Mouse (Mus musculus): ENCODE results near the gene Hk3.

Hk3 gene

GRCm38 (mm10) chr13:55021194-55021779 lies at the start of gene Hk3:
Gene Hk3 (minus strand): TSS chr13:55021385.
- no peak for DNase-seq (ENCODE audit: low spot score in 2 of 2)

GRCm38 (mm10) chr13:55069719-55070118 lies 48.5 kb upstream of the Hk3 start:
- no peak for DNase-seq (ENCODE audit: low spot score in 2 of 2)

GRCm38 (mm10) chr13:55063276-55063675 lies 42.1 kb upstream of the Hk3 start:
- no peak for DNase-seq (ENCODE audit: low spot score in 2 of 2)

DNA sequence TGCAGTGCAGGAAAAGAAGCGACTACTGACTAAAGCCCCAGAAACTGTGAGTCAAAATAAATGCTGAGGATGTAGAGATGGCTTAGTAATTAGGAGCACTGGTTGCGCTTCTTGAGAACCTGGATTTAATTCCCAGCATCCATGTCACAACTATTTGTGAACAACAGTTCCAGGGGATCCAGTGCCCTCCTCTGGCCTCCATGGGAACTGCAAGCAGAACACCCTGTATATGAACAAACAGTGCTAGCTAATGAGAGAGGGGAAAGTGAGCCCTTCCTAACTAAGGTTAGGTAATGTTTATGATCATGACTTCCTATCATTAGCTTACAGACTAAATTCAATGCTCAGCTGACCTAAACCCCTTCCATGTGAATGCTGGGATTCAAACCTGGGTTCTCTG lies 36.9 kb upstream of the Hk3 start:
- DNase-seq (ENCODE audit: low spot score in 2 of 2) = peak in 1 of 2 experiments; percentile 22

- DNase-seq (ENCODE audit: low spot score in 2 of 2) = no peak
Measured at GRCm38 (mm10) chr13:55047706-55048105, 26.5 kb upstream of the Hk3 start.

GRCm38 (mm10) chr13:55040016-55040415 lies 18.8 kb upstream of the Hk3 start:
- no peak for DNase-seq (ENCODE audit: low spot score in 2 of 2)

GRCm38 (mm10) chr13:55024215-55024614 lies 3.0 kb upstream of the Hk3 start:
- no peak for DNase-seq (ENCODE audit: low spot score in 2 of 2)

- no peak for DNase-seq (ENCODE audit: low spot score in 2 of 2)
Measured at GRCm38 (mm10) chr13:55022715-55023114, 1.5 kb upstream of the Hk3 start.

GRCm38 (mm10) chr13:55022256-55022655 lies 1.1 kb upstream of the Hk3 start:
- DNase-seq (ENCODE audit: low spot score in 2 of 2) = no peak

DNA sequence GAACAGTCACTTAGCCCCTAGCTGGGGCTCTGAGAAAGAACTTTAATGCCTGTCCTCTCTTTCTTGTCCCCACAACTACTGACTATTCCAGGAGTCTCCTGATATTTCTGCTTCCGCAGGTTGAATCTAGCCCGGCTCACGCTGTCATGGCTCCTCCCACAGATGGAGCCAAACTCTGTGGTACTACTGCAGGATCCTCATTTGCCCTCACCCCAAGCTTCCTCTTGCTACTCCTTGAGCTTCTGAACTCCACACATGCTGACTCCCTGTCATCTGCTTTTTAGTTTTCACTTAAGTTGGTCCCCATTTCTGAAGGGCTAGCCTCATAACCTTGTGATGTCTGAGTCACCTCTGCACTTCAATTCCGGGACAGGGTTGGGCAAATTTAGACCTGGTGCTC lies 1.1 kb downstream of the Hk3 start:
- DNase-seq (ENCODE audit: low spot score in 2 of 2) = no peak

DNA sequence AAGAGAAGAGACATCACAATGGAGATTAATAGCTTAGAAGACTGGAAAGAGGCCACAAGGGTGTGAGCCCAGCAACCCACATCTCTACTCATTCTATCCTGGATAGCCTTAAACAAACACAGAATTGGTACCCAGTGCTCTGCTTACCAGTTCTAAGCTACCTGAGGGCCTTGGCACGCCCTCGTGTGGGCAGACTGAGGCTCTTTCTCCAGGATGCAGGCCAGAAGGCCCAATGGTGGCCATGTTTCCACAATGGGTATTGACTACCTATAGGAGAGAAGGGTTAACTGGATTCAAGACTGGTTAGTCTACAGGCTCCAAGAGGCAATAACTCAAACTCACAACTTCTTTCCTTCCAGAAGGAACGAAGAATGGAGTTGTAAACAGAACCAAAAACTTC lies 2.0 kb downstream of the Hk3 start:
- DNase-seq (ENCODE audit: low spot score in 2 of 2) = no peak

- DNase-seq (ENCODE audit: low spot score in 2 of 2) = no peak
Measured at GRCm38 (mm10) chr13:55018700-55019099, 2.5 kb downstream of the Hk3 start.

DNA sequence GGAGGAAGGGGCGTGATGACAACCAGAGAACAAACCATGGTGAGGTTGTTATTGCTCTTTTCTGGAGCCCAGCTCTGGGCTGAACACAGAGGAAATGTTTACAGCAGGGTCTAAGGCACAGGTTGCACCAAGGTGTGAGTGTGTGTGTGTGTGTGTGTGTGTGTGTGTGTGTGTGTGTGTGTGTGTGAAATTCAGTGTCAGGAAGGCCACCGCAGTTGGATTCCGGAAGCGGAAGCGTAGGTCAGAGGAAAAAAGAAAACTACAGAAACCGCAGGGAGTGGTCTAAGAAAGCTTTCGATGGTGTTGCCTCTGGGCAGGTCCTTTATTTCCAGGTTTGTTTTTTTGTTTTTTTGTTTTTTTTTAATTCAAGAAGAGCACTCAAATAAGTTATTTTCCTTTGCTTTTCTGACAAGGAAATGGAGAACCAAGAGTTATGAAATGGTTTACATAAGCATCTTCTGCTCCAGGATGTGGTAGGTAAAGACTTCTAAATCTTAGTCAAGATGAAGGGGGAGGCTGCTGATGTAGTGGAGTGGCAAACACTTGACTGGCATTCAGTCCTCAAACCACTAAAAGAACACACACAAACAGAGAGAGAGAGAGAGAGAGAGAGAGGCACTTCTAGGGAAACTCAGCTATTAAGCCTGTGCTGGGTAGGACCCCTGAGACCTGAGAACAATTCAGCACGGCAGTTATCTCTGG lies 3.1 kb downstream of the Hk3 start:
- DNase-seq (ENCODE audit: low spot score in 2 of 2) = no peak

GRCm38 (mm10) chr13:55017154-55017897 lies 3.9 kb downstream of the Hk3 start:
- DNase-seq (ENCODE audit: low spot score in 2 of 2) = no peak

GRCm38 (mm10) chr13:55014451-55014850 lies 6.7 kb downstream of the Hk3 start:
- no peak for DNase-seq (ENCODE audit: low spot score in 2 of 2)

- DNase-seq (ENCODE audit: low spot score in 2 of 2) = no peak
Measured at GRCm38 (mm10) chr13:55013702-55014344, 7.4 kb downstream of the Hk3 start.

GRCm38 (mm10) chr13:55011981-55012478 lies 9.2 kb downstream of the Hk3 start:
- DNase-seq (ENCODE audit: low spot score in 2 of 2) = no peak

GRCm38 (mm10) chr13:55011103-55011502 lies 10.1 kb downstream of the Hk3 start:
- DNase-seq (ENCODE audit: low spot score in 2 of 2) = no peak

DNA sequence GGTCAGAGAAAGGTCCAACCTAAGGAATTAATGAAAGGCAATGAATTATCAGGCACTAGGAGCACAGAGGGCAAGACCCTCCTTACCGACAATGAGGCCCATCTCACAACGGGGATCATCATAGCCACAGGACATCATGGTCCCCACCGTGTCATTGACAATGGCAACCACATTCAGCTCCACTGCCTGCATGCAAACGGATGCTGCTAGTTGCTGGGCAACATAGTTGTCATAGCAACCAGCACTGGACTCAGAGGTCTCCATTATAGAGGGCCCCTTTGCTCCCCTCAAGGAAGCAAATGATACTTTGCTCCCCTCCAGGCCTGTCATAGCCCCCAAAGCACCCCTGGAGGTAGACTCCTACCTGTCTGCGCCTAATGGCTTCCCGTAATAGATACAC lies 12.6 kb downstream of the Hk3 start:
- no peak for DNase-seq (ENCODE audit: low spot score in 2 of 2)

DNA sequence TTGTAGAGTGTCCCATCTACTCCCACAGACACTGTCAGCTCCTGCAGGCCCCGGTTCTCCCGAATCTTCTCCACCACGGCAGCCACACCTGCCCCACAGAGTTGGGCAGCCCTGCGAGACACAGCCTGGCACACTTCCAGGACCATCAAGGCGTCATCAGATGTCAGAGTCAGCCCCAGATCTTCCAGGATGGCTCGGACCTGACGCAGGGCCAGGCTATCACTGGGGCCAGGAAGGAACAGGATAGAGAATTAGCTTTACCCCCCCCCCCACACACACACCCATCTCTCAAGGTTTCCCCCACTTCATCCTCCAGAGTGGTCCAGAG lies 14.8 kb downstream of the Hk3 start:
- DNase-seq (ENCODE audit: low spot score in 2 of 2) = no peak

GRCm38 (mm10) chr13:55005691-55006414 lies 15.3 kb downstream of the Hk3 start:
- DNase-seq (ENCODE audit: low spot score in 2 of 2) = no peak

GRCm38 (mm10) chr13:55004646-55005045 lies 16.5 kb downstream of the Hk3 start:
- no peak for DNase-seq (ENCODE audit: low spot score in 2 of 2)
